Mouse (Mus musculus): ENCODE data around the gene Pde4c.

Gene Pde4c

GRCm38 (mm10) chr8:70720739-70721138 lies 2.8 kb upstream of the Pde4c start:
- peak; percentile 69 for DNase-seq (ENCODE audit: low read depth, low spot score)

- DNase-seq (ENCODE audit: low read depth, low spot score), result no peak
Measured at GRCm38 (mm10) chr8:70721601-70722000, 1.9 kb upstream of the Pde4c start.

- DNase-seq (ENCODE audit: low read depth, low spot score), result no peak
Measured at GRCm38 (mm10) chr8:70724216-70724615, 696 bp downstream of the Pde4c start.

- no peak for DNase-seq (ENCODE audit: low read depth, low spot score)
Measured at GRCm38 (mm10) chr8:70725792-70726447, 2.4 kb downstream of the Pde4c start.

GRCm38 (mm10) chr8:70726721-70727120 lies 3.2 kb downstream of the Pde4c start:
- no peak for DNase-seq (ENCODE audit: low read depth, low spot score)

- peak; percentile 83 for DNase-seq (ENCODE audit: low read depth, low spot score)
Measured at GRCm38 (mm10) chr8:70729808-70730475, 6.4 kb downstream of the Pde4c start.

- no peak for DNase-seq (ENCODE audit: low read depth, low spot score)
Measured at GRCm38 (mm10) chr8:70730956-70731355, 7.4 kb downstream of the Pde4c start.

- no peak for DNase-seq (ENCODE audit: low read depth, low spot score)
Measured at GRCm38 (mm10) chr8:70737705-70738104, 14.2 kb downstream of the Pde4c start.

GRCm38 (mm10) chr8:70738211-70738610 lies 14.7 kb downstream of the Pde4c start:
- DNase-seq (ENCODE audit: low read depth, low spot score), result no peak

GRCm38 (mm10) chr8:70741661-70742060 lies 18.1 kb downstream of the Pde4c start:
- DNase-seq (ENCODE audit: low read depth, low spot score), result no peak

- no peak for DNase-seq (ENCODE audit: low read depth, low spot score)
Measured at GRCm38 (mm10) chr8:70742176-70742575, 18.7 kb downstream of the Pde4c start.

- DNase-seq (ENCODE audit: low read depth, low spot score), result peak; percentile 40
Measured at GRCm38 (mm10) chr8:70742981-70743655, 19.6 kb downstream of the Pde4c start.

GRCm38 (mm10) chr8:70743656-70744590 lies 20.4 kb downstream of the Pde4c start:
- DNase-seq (ENCODE audit: low read depth, low spot score), result peak; percentile 49

GRCm38 (mm10) chr8:70744806-70745205 lies 21.3 kb downstream of the Pde4c start:
- no peak for DNase-seq (ENCODE audit: low read depth, low spot score)

- DNase-seq (ENCODE audit: low read depth, low spot score), result no peak
Measured at GRCm38 (mm10) chr8:70745691-70746220, 22.2 kb downstream of the Pde4c start.

- DNase-seq (ENCODE audit: low read depth, low spot score), result no peak
Measured at GRCm38 (mm10) chr8:70746676-70747075, 23.2 kb downstream of the Pde4c start.

- no peak for DNase-seq (ENCODE audit: low read depth, low spot score)
Measured at GRCm38 (mm10) chr8:70747211-70747890, 23.8 kb downstream of the Pde4c start.

- DNase-seq (ENCODE audit: low read depth, low spot score), result peak; percentile 46
Measured at GRCm38 (mm10) chr8:70748246-70749096, 25.0 kb downstream of the Pde4c start.

GRCm38 (mm10) chr8:70749097-70749674 lies 25.7 kb downstream of the Pde4c start:
- no peak for DNase-seq (ENCODE audit: low read depth, low spot score)

All from R1 (cell line).